Mouse (Mus musculus): ENCODE data around the gene Prr11. TPM values are rescaled to one million over a fixed set of nuclear protein-coding genes. Genes with fewer than 3 reads are reported as not detected.

The Prr11 gene
- polyA plus RNA-seq, 1 experiment from 2014 or later: 9.4 TPM

- H3K9me3 ChIP-seq: no peaks in the 10 kb centered on the region
- H3K4me3 ChIP-seq: no peak overlapping the region
- ATAC-seq (ENCODE audit: low FRiP score, low read depth): no peak
- no peak overlapping the region for H3K9ac ChIP-seq (replicated peaks)
- WGBS: 91% methylated on average over 9 of the region's 9 CpGs
- no peaks in the 10 kb centered on the region for H3K27me3 ChIP-seq
- no peak overlapping the region for H3K27ac ChIP-seq (replicated peaks)
- no peaks in the 10 kb centered on the region for H3K4me1 ChIP-seq
- peaks cover 86% of the 10 kb centered on the region for H3K36me3 ChIP-seq
- no peak overlapping the region for H3K4me2 ChIP-seq (replicated peaks)
Observed at GRCm38 (mm10) chr11:87039307-87039963, 69.1 kb downstream of the Prr11 start.

MicroRNAs within 50 kb of the gene (microRNA counts, 519-probe panel; counts per million panel counts)
- microRNA mmu-miR-301a: 8,968 counts per million, percentile 93 among the panel's probes with 10 or more counts

Small RNA genes within 50 kb of the gene (microRNA-seq; reads per million reads assigned to microRNA genes)
- gene Mir301: 4,690 reads per million, percentile 90 among the genes with 10 or more reads in this experiment

Other genes starting within 250 kb of the Prr11 start
- gene Ypel2, start 115.0 kb downstream of the Prr11 start, polyA plus RNA-seq (2016; fragmentation: Nextera tagmentation; extraction: Ambion mirVana): 10.0 and 10.3 TPM in 2 replicates
- gene Gdpd1, start 34.6 kb downstream of the Prr11 start, polyA plus RNA-seq (2016; fragmentation: Nextera tagmentation; extraction: Ambion mirVana): 120 and 122 TPM in 2 replicates
- 26.4 and 29.3 TPM in 2 replicates for gene Smg8, start 21.9 kb downstream of the Prr11 start, polyA plus RNA-seq (2016; fragmentation: Nextera tagmentation; extraction: Ambion mirVana)
- 93.4 and 99.6 TPM in 2 replicates for gene Ska2, start 526 bp upstream of the Prr11 start, polyA plus RNA-seq (2016; fragmentation: Nextera tagmentation; extraction: Ambion mirVana)
- gene Trim37, start 18.4 kb upstream of the Prr11 start, polyA plus RNA-seq (2016; fragmentation: Nextera tagmentation; extraction: Ambion mirVana): 95.3 and 106 TPM in 2 replicates

Data from midbrain, embryonic 12.5 days (tissue).